Mouse (Mus musculus) lung, adult 2 months (tissue): ENCODE measurements around the gene Npdc1.

Experiments used
- CTCF ChIP-seq: fragments of 200-500 bp; IDR thresholded peaks from 2 replicates; pipeline ENCODE4 v1.5.1; 2011; ENCODE audit warnings: mild to moderate bottlenecking, low read length, control low read depth; ENCODE audit not compliant: insufficient read depth
- POLR2A ChIP-seq: fragments of 200-500 bp; IDR thresholded peaks from 2 replicates; pipeline ENCODE4 v1.6.1; 2011; ENCODE audit warnings: low read depth, mild to moderate bottlenecking, control low read depth, low read length, borderline replicate concordance; ENCODE audit errors: extremely low read depth

DNA sequence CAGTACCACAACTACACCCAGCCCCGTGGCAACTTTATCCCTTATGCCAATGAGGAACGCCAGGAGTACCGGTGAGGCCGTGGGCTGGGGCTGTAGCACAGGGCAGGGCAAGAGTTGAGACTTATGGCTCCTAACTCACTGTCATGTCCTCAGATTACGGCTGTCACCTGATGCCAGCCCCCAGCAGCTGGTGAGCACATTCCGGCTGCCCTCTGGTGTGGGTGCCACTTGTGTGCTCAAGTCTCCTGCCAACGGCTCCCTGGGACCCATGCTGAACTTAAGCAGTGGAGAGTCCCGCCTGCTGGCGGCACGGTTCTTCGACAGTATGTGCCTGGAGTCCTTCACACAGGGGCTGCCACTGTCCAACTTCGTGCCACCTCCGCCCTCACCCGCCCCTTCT lies 43.5 kb downstream of the Npdc1 start:
- TF ChIP-seq CTCF (no peak), POLR2A (no peak)
